Mouse (Mus musculus) WW6 (cell line): ENCODE results near the gene Fcnb.

Experiments used
- DNase-seq: peaks from one replicate; pipeline ENCODE4 v3.0.0-alpha.2; 2013; ENCODE audit warnings: low read depth, low spot score

Gene Fcnb

DNA sequence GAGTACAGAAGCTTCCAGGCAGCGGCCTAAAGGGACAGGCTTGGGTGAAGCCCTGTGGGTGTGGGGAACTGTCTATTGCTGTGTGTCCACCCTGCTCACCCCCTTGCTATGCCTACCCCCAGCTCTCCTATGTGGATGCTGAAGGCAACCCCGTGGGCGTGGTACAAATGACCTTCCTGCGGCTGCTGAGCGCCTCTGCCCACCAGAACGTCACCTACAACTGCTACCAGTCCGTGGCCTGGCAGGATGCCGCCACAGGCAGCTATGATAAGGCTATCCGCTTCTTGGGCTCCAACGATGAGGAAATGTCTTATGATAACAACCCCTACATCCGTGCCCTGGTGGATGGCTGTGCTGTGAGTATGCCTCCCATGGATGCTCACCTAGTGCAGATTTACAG is 52.2 kb downstream of the Fcnb start:
- DNase-seq = no peak

DNA sequence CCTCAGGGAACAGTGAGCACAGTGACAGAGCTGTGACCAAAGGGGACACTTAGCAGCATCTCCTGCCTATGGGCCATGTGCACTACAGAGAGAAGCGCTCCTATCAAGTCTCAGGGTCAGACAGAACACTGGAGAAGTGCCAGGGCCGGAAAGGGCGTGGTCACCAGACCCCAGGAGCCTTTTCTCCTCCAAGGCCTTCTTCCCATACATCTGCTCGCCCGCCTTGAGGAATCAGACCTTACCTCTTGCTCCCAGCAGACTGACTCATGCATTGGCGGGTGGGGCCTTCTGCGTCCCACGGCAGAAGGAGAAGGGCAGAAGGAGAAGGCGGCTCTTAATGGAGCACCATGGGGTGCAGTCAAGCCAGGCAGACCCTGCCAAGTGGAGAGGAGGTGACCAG is 52.8 kb downstream of the Fcnb start:
- DNase-seq = no peak
